Mouse (Mus musculus) embryo, embryonic 9.5 days (tissue): ENCODE measurements around the gene Cbll1.
A peak's percentile ranks its signal among the peaks of the same experiment; 100 is the strongest.

Experiments used
- DNase-seq: peaks from one replicate; pipeline ENCODE4 v3.0.0-alpha.2; 2017; ENCODE audit errors: extremely low spot score

Gene Cbll1

DNA sequence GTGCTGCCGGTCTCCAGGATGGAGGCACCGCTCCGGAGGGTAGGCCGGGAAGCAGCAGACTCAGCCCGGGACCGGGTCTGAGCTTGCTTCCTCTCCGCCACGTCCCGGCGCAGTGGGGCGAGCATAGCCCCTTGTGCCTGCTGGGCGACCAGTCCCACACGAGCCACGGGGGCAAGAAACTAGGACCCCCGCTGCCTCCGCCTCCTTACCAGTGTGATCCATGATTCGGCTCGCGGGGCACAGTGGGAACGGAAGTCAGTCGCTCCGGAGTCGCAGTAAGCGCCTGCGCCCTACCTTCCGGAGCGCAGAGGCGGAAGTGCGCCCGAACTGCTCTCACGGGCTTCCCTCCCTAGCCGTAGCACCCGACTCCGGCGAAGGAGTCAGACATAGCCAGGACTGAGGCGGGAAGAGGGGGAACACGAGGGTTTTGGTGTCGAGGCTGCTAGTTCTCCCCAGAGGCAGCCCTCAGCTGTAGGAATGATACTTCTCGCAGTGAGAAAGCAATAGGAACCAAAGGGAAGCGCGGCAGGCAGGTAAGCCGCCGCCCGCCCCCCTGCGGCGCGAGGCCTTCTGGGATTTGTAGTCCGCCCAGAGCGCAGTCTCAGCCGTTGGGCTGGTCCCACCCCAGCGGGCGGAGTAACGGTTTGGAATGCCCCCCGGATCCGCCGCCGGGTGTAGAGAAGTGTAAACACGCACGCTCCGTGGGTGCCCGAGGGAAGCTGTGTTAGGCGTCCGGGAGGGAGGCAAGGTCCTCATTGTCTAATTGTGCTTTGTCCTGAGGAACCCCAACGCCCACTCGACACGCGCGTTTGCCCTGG, at the start of gene Cbll1:
Gene Cbll1, minus strand, starts transcription at position 303 of the 818 bp plus-strand sequence.
- DNase-seq: peak; percentile 97

DNA sequence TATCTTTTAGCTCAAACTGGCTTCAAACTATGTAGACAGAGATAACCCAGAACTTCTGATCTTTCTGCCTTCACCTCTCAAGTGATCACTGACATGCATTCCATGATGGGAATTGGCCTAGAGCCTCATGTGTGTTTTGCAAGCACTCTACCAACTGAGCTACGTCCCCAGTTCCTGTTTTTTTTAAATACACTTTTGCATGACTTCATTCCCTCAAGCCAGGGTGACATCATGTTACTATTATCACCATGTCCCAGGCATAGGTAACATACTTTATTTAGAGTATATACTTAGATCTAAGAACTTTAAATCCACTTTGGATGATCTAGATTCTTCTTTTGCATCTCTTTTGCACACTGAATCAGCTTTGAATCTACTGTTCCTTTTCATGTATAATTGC, 46.6 kb upstream of the Cbll1 start:
- DNase-seq: no peak

DNA sequence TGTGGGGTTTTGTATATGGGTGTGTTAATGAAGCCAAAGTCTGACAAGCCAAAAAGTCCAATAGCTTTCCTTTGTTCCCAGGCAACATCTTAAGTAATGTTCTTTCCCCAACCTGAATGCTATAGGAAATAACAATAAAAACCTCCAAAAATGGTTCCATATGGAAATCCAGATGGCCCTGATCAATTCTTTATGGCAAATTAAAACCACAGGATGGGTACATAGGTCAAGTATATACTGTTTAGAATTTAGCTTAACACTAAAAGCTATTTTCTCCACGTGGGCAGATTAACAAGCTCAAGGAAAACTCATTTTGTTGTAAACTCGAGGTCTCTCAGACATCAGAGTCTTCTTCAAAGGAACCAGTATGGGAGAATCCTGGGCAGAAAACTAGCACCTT, 45.8 kb upstream of the Cbll1 start:
- DNase-seq: no peak

DNA sequence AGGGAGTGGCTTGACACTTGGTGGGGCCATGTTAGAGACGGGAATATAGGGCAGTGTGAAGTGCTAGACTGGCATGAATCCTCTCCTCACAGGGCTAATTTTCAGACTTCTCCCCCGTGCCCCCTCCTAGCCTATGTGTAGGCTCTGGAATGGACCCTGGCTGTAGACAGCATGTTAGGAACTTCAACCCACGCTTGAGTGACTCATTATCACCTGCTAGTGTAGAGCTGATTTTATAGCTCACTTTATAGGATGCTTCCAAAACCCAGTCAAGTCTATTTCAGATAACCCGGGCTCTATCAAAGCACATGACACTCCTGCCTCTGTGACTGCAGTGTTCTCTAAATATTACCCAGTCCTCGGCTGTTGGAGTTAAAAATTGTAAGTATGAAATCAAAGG, 42.1 kb upstream of the Cbll1 start:
- DNase-seq: no peak

DNA sequence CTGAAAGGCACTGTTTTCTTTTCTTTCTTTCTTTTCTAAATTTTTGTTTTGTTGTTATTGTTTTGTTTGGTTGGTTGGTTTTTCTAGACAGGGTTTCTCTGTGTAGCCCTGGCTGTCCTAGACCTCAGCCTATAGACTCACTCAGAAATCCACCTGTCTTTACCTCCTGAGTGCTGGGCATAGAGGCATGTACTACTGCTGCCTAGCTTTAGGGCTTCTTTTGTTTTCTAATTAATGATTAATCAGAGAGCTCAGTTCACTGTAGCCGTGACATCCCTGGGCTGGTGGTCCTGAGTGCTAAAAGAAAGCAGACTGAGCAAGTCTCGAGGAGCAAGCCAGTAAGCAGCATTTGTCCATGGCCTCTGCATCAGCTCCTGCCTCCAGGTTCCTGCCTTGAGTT, 40.4 kb upstream of the Cbll1 start:
- no peak for DNase-seq

DNA sequence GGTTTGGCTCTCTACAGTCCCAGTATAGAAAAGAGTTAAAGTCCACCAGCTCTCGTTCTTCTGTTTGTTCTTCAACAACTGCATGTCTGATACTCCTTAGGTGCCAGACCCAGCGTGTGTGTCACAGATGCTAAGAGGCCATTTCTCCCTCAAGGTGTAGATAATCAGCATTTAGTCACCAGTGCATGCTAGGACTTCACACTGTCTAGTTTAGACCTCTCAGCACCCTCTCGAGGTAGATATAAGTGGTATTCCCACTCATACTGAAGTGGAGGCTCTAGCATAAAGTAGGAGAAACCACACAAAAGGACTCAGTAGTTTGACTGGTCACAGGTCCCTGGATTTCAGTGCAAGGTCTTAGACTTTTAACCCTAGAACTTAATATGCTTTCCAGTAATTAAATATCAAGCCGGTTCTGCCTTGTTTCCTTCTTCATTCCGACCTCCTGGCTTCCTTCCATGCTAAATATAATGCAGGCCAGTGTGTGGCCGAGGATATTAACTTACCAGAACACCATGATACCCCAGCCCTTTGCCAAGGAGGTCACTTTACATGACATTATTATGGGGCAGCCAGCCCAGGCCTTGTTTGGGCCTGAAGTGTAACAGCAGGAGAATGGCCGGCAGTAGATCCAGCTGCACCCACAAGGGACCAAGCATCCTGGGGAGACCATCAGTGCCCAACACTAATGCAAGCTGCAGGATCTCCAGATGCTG, 38.3 kb upstream of the Cbll1 start:
- DNase-seq: no peak

DNA sequence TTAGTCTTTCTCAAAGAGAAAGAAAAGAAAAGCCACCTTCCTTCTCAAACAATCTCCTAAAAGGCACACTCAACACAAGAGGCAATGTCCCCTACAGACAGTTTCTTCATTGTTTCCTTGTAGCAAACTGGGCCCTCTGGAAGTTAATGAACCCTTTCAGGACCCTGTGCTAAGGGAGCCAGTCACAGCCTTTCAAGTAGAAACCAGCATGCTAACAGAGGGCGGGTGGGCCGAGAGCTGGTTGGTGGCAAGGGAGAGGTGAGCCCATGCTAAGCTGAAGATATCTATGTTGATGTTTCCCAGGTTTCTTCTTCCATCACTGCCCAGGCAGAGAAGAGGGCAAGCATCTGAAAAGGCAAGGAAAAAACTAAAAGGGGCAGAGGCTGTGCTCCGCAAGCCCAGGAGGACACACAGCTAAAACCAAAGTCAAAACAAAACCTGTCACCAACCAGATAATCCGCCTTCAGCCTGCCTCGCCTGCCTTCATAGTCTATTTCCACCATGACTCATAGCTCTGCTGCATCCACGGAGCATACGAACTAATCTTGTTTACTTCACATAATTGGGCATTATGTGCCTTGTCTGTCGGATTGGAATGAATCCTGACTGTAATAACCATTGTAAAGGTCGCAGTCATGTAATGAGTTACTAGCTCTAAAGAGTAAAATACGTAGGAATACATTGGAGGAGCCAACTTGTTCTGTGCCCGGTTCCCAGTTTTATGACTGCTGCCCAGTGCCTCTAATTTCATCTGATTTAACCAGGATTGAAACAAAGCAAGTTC, 34.8 kb upstream of the Cbll1 start:
- no peak for DNase-seq

DNA sequence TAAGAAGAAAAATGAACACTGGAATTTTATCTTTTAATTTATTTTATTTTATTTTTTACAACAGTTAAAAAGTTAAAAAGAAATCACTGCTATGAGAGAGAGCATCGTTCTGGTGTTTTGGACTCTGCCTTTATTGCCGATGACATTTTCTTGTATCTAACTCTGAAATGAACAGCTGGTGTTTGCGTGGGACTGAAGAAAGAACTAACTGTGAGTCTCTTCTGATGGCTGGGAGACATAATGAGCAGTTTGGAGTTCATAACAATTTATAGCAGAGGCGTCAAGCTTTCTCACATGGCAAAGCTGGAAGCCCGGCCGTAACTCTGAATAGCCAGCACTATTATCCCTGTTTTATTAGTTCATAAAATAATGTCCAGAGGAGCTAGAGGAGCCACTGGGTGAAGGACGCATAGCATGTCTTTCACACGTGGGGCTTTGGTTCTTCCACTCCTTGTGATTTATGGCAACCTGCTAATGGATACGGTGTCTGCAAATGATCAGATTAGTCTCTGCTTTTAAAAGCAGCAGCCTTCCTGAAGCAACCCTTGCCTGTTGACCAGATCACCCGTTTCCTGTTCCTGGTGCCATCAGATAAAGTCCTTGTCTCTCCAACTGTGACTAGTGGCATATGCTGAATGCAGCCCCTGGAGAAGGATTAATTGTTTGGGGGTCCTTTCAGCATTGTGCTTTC, 33.9 kb upstream of the Cbll1 start:
- DNase-seq: no peak

DNA sequence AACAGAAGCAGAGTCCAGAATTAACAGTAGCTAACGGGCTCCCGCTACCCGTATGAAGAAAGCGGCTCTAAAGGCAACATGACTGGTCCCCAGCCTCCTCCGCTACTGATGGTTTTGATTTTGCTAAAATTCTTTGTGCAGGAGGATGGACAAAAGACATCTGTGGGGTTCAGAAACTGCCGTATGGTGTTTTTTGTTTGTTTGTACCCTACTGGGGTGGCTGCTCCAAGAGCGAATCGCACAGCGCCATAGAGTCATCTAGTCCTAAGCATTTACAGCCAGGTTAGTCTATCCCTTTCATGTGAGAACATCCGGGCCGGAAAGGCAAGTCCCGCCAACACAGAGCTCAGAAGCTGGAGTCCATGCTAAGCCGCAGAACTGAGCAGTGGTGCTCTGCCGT, 32.6 kb upstream of the Cbll1 start:
- DNase-seq: no peak

DNA sequence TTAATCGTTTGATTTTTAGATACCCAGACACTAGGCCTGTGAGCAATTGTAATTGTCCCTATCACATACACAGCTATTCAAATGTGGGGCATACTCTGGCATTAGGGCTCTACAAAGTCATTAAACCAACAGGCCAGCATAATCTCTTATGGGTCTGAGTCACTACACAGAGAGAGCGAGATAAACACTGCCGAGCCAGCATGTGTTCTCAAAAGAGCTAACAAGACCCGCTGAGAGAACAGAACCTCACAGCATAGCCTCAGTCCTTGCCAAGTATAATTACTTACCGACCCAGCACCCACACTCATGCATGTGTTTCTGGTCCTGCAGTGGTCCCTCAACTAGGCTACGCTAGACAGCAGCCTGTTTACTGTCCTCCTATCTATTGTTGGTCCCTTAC, 28.0 kb upstream of the Cbll1 start:
- no peak for DNase-seq

DNA sequence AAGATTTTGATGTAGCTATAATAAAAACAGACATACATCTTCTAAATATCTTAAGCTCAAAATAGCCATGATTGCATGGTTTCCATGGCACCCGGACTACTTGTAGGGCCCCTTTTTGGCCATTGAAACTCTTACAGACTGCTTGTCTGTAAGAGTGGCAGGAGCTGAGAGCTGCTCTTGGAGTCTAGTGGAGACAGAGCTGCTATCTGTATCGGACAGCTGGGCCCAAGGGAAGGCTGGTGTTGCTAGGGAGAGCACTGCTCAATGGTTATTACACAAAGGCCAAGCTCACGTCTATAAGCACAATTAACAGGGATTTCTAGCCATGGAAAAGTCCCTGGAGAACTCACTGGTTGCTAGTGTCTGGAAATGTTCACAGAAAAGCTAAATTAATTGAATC, 22.0 kb upstream of the Cbll1 start:
- no peak for DNase-seq

DNA sequence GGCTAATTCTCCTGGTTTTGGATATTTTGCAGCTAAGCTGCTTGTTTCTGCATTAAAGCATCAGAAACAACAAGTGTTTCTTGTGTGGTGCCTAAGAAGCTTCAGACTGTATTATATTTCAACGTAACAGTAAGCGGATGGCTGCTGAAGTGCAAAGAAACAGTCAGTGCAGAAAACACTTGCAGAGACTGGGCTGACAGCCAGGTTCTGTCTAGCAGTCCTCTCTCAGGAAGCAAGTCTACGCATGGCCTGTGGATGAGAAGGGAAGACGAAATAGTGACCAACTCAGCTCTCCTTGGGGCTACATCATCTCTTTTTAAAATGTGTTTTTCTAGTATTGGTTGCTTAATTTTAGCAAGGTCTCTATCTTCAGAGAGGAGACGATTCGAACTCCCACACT, 20.7 kb upstream of the Cbll1 start:
- DNase-seq: no peak

DNA sequence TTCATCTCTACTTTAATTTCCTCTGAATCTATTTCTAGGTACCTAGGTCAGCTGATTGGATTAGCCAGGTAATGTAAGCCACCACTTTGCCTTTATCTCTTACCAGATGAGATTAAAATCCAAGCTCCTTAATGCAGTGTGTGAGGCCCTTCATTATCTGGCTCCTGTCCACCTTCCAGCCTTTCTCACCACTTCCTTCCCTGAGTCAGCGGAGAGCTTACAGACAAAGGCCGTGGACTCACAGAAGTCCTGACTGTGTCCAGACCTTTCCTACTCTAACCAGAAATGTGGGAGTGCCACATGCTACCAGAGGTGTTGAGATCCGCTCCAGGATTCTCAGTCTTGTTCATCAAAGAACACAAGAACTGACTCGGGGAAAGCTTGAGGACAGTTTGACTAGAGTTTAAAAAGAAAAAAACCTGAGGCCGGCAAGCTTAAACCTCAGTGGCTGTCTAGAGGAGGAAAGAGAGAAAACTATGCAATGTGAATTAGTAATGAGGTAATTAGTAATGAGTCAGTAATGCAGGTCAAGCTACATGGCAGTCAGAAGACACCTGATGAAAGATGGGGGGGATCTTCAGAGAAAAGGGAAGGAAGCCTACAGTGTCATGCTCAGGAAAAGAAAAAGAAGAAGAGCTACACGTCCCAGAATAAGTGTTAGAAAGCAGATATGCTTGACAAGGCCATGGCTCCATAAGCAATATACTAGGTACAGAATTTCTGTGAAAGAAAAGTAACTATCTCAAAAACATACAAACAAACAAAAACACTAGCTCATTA, 14.5 kb upstream of the Cbll1 start:
- no peak for DNase-seq

DNA sequence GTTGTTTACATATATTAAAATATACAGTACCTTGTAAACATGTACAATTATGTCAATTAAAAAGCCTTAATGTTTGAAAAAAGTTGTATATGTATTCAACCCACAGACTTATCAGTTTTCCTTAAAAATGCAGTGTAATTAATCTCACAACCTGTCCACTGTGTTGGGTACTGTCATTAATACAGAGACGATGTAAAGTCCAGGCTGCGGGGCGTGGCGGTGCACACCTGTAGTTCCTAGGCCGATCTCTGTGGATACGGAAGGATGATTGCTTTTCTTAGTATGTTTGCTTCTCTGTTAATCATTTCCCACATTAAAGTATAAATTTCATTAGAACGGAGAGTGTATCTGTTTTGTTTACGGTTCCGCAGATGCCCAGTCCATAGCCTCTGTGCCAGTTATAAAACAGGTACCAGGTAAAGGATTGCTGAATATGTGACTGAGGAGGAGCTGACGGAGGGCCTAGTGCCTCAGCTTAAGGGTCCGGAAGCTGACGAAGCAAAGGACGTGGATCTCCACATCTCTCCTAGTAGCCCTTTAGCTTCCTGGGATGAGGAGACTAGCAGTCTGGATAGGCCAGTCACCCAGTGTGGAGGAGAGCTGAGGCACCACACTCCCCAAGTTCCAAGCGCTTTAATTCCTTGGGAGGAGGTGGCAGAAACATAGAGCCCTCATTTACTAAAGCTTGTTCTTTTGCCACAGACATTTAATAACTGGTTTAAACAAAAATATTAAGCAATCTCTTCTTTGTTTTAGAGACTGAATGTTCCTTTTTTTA, 13.4 kb upstream of the Cbll1 start:
- DNase-seq: no peak

DNA sequence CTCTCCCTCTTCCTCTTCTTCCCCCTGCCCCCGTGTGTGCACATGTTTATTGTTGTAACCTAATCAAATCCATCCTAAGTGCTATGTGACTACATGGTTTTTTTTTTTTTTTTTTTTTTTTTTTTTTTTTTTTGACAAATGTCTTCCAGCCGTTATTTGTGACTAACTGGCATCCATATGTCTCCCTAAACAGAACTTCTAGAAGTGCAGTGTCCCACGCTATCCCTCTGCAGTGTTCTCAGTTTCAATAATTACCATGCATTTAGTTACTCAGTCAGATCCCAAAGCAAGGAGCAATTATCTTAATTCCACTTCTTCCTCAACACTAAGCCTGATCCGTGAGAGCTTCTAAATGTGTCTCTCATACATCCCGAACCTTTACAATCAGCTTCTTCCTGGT, 11.8 kb upstream of the Cbll1 start:
- DNase-seq: no peak

DNA sequence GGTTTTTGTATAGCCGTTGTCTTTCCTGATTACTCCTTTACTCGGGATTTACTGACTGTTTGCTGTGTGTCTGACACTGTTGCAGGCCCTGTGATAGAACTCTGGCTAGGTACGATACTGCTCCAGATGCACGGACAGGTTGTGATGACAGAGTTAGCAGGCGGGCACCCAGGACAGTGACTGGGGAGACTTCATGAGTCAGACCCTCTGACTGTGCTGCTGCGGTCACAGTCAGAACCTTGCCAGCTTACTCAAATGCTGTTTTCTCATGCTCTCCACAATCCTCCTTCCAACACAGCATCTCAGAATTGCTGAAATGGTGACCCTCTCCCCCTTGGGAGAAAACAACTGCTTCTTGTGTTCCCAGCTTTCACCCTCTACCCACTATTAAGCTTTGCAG, 9.1 kb upstream of the Cbll1 start:
- DNase-seq: no peak

DNA sequence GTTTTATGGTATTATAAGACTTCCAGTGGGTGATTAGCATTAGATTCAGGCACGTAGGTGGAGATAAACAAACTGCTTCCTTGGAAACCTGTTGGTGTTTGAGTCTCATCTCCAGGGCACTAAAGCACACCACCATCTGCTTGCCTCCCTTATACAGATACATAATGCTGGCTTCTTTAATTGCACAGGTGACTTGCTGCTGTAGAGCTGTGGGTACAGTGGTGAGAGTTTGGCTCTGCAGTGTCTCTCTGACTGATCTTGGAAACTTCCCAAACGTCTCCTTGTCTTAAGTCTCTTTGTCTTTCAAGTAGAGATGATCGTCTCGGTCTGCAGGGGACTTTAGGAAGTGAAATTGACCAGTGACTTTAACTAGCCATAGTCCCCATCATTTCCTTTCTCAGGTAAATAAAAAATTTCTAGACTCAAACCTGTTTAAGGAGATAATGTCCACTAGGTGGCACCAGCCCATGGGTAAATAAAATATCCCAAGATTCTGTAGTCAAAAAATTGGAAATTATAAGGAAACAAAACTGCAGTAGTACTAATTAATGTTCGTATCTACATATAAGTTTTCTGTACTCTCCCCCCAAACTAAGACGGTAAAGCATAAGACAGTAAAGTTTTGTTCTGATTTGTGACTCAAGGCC, 8.4 kb upstream of the Cbll1 start:
- no peak for DNase-seq

DNA sequence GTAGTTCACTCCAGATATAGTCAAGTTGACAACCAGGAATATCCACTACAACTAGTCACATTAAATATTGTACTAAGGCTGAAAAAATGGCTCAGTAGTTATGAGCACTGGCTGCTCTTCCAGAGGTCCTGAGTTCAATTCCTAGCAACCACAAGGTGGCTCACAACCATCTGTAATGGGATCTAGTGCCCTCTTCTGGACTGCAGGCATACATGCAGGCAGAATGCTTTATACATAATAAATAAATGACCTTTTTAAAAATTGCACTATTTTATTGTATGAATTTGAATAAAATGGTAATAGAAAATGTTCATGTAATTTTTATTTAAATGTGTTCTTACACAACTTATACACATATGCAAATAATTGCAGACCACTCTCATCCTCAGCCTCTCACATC, 3.8 kb upstream of the Cbll1 start:
- DNase-seq: no peak

DNA sequence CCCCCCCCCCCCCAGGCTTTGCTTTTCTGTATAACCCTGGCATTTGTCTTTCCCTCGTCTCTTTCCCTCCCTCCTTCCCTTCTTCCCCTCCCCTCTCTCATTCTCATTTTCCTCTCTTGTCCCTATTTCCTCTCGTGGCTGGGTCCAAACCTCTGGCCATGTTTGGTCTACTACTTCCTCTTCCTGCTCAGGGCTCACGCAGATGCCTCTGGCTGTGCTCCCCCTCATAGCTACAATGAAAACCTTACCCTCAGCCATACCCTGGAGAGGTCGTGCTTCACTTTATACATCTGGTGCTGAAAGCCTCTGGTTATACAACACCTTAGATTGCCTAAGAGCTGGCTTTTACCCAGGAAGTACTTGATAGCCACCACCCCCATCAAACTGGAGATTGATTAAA, 1.9 kb upstream of the Cbll1 start:
- DNase-seq: no peak

DNA sequence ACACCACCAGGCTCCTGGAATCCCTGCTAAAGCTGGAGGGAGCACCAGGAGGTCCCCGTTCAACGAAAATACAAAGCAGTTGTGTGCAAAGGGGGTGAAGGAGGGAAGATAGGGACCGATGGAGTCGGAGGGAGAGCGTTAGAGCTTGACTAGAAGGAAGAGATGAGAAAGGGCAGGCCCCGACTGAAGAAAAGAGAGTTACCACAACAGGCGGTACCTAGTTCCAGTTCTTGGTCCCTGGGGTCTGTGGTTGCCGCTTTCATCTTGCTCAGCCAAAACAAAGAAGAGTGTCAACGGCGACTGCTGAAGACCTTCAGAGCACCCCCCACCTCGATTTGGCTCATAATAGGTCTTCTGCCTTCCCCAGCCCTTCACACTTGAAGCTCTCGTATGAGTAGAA, 780 bp upstream of the Cbll1 start:
- no peak for DNase-seq
